Mouse (Mus musculus) megakaryocyte progenitor cell, adult 5-6 weeks (primary cell): ENCODE measurements at regions not wholly inside any gene's neighbourhood (a gene's known extent, or its start where the extent isn't known, plus 50 kb on each side); places are given as distances from the start of the nearest gene placed in this dataset.
"Not testable (repeated sequence)": the region's sequence is repeated elsewhere in the genome, so short reads cannot be mapped to it uniquely, and the experiment has no call there.

ENCODE experiments used
- ATAC-seq: replicated peaks from 2 replicates; pipeline ENCODE4 v1.8.0; 2016; ENCODE audit warnings: mild to moderate bottlenecking, moderate TSS enrichment, inconsistent platforms; ENCODE audit not compliant: poor library complexity

DNA sequence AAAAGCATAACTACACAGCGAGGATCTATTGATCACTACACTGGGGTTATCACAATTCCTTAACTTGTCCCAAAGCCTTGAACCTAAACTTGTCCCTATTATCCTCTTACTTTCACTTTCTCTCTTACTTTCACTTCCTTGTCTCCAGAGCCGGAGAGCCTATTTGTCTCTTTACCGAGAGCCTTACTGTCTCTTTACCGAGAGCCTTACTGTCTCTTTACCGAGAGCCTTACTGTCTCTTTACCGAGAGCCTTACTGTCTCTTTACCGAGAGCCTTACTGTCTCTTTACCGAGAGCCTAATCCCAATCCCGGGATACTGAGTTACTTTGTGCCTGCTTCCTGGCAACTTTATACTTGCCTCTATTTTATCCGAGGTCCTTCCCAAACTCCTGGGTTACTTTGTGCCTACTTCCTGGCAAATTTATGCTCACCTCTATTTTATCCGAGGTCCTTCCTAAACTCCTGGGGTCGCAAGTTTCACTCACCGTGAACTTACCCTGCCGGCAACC lies 335.3 kb upstream of the Ccng1 start:
- not testable (repeated sequence) for ATAC-seq

DNA sequence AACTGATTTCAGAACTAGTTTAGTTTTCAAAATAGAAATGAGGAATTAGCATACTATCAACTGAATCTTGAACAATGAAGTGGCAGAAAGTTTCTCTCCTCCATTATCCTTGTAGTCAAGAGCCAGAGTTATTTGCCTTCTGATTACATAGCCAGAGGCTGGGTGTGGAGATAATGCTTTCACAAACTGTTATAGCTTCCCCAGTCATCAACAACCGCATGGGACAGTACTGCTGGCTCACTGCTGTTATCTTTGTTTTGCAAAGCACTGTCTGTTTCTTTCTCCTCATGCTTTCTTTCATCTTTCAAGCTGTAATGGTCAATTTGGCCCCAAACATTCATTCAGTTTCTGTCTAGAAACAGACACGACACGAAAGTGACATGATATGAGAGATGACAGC lies 308.5 kb upstream of the Ccng1 start:
- ATAC-seq, result no peak

- ATAC-seq, result no peak
Measured at GRCm38 (mm10) chr11:41057796-41058195, 302.7 kb upstream of the Ccng1 start.

- ATAC-seq, result no peak
Measured at GRCm38 (mm10) chr11:41030018-41030417, 274.9 kb upstream of the Ccng1 start.

DNA sequence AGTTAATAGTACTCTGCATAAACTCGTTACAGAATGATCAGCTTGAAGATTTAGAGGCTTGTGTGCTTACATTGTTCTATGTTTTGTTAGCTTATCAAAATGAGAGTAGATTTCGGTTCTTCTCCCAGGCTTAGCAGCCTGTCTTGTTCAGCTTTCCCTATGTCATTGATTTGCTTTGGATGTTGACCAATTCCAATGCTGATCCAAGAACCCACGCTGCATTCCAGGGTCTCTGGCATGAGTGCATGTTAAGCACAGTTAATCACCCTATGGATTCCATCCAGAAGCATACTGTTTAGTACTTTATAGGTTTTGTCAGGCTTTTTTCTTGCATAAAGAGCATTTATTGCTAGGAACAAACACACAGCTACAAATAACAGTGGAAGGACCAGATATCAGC lies 255.0 kb upstream of the Ccng1 start:
- no peak for ATAC-seq

DNA sequence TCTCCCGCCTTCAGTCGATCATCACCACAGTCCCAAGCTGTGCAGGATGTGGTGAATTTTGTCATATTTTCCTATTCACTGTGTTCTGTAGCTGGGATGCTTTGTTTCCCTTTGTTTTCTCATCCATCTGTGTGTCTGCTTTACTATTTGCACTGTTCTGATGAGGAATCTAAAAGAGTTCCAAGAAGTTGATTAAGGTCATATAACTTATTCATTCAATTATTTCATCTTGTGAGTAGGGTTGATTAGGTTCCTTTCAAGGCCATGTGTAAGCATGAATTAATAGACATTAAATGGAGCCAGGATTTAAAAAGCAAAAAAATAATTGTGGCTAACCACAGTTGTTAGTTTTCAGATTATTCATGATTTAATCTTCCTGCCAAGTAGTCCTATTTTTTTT lies 217.7 kb upstream of the Ccng1 start:
- no peak for ATAC-seq

GRCm38 (mm10) chr11:40927168-40927567 lies 172.1 kb upstream of the Ccng1 start:
- peak; percentile 70 for ATAC-seq

GRCm38 (mm10) chr11:40891485-40891884 lies 136.4 kb upstream of the Ccng1 start:
- no peak for ATAC-seq

DNA sequence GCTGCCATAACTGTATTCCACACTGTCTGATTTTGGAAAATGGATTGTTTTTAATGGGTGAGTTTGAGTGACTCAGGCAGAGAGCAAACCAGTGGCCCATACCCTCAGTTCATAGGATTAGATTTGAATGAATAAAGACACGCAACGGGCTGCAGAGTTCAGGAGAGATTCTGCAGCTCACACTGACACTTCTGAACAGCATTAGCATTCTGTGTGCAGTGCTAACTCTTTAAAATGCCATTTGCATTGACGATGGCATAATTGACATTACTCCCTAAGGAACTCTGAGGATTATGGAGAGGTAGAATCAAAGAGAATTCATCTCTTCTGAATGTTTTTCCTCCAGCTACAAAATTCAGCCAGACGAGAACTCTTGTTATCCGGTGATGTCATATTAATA lies 129.4 kb upstream of the Ccng1 start:
- ATAC-seq, result no peak

GRCm38 (mm10) chr11:40879589-40879988 lies 124.5 kb upstream of the Ccng1 start:
- no peak for ATAC-seq

- no peak for ATAC-seq
Measured at GRCm38 (mm10) chr11:40873002-40873401, 117.9 kb upstream of the Ccng1 start.

GRCm38 (mm10) chr11:40865694-40866093 lies 110.6 kb upstream of the Ccng1 start:
- peak; percentile 52; the same call in 1 of the 2 replicates for ATAC-seq

DNA sequence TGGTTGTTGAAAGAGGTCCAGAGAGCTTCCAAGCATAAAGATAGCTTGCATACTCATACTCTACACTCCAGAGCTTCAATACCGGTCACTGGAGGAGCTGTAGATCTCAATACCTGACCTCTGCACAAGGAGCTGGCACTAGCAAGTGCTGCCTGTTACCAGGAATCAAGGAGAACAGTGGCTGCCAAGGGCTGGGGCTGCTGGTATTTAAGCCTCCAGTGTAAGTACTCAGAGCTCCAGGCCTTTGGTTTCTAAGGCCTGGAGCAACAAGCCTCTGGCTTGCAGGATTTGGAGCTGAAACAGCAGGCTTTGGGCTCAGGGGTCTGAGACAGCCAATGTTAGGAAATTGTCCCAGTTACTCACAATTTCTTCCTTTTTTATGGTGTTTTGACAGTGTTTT lies 96.2 kb upstream of the Ccng1 start:
- ATAC-seq, result no peak

DNA sequence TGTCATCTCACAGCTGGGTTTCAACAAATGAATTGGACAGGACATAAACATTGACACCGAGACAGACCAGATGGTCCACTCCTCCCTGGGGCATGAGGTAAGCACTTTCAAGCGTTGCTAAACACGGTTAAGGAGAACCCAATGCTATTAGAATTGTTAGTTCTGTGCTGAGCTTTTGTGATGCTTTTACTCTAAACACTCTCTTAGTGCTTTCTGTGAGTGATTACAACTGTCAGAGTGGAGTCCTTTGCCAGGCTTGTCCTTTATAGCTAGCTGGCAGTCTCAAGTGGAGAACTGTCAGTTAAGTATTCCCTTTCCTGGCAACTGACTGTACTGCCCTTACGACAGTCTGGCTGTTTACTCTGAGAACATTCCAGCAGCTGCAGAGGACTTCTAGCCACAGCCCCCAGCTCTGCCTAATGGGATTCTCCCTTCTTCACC lies 95.6 kb upstream of the Ccng1 start:
- no peak for ATAC-seq

DNA sequence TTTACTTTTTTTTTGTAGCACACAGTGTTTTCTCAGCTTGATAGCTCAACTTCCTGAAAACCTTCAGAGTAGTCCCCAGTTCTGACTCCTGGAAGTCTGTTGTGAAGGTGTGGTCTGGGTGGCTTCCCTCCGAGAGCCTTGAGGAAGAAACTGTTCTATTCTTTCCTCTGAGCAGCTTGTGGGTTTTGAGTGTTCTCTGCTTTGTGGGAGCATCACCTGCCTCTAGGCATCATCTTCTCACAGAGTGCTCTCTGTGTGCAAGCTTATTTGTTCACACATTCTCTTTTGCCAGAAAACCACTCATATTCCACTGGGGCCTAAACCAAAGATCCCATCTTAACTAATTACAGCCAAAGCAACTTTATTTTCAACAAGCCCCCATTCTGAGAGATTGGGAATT lies 91.5 kb upstream of the Ccng1 start:
- ATAC-seq, result no peak

DNA sequence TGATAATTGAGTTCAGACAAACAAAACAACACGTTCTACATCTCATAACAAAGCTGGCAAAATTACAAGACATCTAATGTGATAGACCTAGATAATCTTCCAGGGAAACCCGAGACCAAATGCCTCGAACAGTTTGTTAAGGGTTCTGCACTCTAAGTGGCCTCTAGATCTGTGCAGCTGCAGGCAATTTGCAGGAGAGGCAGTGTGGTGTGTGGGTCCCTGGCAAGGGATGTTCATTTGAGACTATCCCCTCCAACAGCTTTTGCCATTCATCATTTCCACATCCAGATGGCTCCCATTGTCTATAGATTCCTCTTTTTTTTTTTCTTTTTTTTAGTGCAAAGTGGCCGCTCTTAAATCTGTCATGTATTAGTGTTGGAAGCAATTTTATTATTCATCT lies 80.3 kb upstream of the Ccng1 start:
- no peak for ATAC-seq
